Mouse (Mus musculus) heart, embryonic 16.5 days (tissue): Measurements from ENCODE around the gene Mast1. TPM values are rescaled to one million over a fixed set of nuclear protein-coding genes. Genes with fewer than 3 reads are reported as not detected.

ENCODE experiments used
- ATAC-seq: fragments of 200-750 bp; cut with Nextera tagmentation; replicated peaks from 2 replicates; pipeline ENCODE4 v1.8.0; 2017; ENCODE audit warnings: moderate number of reproducible peaks; ENCODE audit not compliant: insufficient read depth, low FRiP score; ENCODE audit errors: extremely low read depth
- H3K27ac ChIP-seq: fragments of 300-500 bp; sonication (generic); 2 replicates; pipeline ENCODE4 v1.5.1; 2014; ENCODE audit warnings: mild to moderate bottlenecking, low read length, control low read depth, moderate library complexity
- H3K27me3 ChIP-seq: fragments of 300-500 bp; sonication (generic); 2 replicates; pipeline ENCODE4 v1.6.1; 2014; ENCODE audit warnings: low read length, mixed read lengths; ENCODE audit not compliant: control insufficient read depth, insufficient read depth
- H3K36me3 ChIP-seq: fragments of 300-500 bp; sonication (generic); 2 replicates; pipeline ENCODE4 v1.6.1; 2014; ENCODE audit not compliant: control insufficient read depth, insufficient read depth
- H3K4me1 ChIP-seq: fragments of 300-500 bp; sonication (generic); 2 replicates; pipeline ENCODE4 v1.6.1; 2014; ENCODE audit warnings: low read length, mixed read lengths; ENCODE audit not compliant: control insufficient read depth, insufficient read depth
- H3K4me2 ChIP-seq: fragments of 300-500 bp; sonication (generic); 2 replicates; pipeline ENCODE4 v1.6.1; 2014; ENCODE audit warnings: low read depth, mild to moderate bottlenecking, control low read depth, low read length
- H3K4me3 ChIP-seq: fragments of 300-500 bp; sonication (generic); 2 replicates; pipeline ENCODE4 v1.5.1; 2014; ENCODE audit warnings: mild to moderate bottlenecking, control low read depth, low read length
- H3K9ac ChIP-seq: fragments of 300-500 bp; sonication (generic); 2 replicates; pipeline ENCODE4 v1.6.1; 2014; ENCODE audit warnings: low read length, control low read depth
- H3K9me3 ChIP-seq: fragments of 300-500 bp; sonication (generic); replicated peaks from 2 replicates; pipeline ENCODE4 v1.6.1; 2016; ENCODE audit warnings: low read length; ENCODE audit not compliant: control insufficient read depth
- WGBS: fragments of 180-500 bp; shearing (Covaris S2); extraction: QIAGEN DNeasy Blood & Tissue Kit; methylation state at CpG from one replicate; pipeline ENCODE4 v1.1.7; 2014; 5-methylcytosine and 5-hydroxymethylcytosine counted together
- polyA plus RNA-seq: library from polyadenylated mRNA; unstranded; fragments of >200 nt; fragmentation: Nextera tagmentation; extraction: Ambion mirVana; gene quantifications from 2 replicates; pipeline ENCODE4 v1.2.1, GENCODE M21; 2015

The Mast1 gene
- polyA plus RNA-seq, 1 experiment from 2014 or later = 0.09 TPM

DNA sequence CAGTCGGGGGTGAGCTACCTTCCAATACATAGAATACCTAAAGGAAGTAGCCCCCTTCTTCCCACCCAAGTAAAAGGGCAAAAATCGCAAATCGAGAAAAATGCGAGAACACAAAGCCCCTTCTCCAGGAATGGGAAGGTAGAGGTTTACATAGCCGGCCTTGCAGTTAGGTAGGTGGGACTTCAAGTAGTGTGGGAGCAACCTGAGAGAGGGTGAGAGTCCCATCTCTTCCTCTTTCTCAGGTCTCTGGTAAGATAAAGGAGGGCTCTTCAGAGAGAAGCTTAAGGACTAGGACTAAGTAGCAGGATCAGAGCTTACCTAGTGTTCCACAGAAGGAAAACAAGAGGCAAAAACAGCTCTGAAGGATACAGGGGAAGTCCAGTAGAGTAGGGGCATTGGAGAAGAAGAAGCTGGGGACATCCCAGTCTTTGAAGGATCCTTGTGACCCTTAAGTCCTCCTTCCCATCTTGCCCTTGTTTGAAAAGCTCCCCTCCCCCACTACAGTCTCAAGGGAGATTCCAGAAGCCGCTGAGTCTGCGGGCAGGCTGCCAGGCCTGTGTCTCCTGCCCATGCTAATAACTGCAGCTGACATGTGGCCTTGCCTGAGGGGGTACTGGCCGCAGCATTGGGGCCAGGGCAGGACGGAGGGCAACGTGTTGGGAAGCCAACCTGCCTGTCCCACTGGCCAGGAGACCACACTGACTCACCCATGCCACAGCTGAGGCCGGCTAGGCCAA, 43.6 kb upstream of the Mast1 start:
- Histone ChIP-seq H3K4me1 (peaks cover 60% of the 10 kb centered on the region), H3K27ac (peak overlapping the region; percentile 80), H3K4me3 (peak overlapping the region; percentile 73; the same call in 1 of the 2 replicates), H3K9ac (peak overlapping the region; percentile 73), H3K9me3 (no peaks in the 10 kb centered on the region), H3K36me3 (no peaks in the 10 kb centered on the region), H3K4me2 (peak overlapping the region; percentile 97), H3K27me3 (no peaks in the 10 kb centered on the region)
- 26% methylated on average over 11 of the region's 11 CpGs for WGBS
- ATAC-seq = no peak

DNA sequence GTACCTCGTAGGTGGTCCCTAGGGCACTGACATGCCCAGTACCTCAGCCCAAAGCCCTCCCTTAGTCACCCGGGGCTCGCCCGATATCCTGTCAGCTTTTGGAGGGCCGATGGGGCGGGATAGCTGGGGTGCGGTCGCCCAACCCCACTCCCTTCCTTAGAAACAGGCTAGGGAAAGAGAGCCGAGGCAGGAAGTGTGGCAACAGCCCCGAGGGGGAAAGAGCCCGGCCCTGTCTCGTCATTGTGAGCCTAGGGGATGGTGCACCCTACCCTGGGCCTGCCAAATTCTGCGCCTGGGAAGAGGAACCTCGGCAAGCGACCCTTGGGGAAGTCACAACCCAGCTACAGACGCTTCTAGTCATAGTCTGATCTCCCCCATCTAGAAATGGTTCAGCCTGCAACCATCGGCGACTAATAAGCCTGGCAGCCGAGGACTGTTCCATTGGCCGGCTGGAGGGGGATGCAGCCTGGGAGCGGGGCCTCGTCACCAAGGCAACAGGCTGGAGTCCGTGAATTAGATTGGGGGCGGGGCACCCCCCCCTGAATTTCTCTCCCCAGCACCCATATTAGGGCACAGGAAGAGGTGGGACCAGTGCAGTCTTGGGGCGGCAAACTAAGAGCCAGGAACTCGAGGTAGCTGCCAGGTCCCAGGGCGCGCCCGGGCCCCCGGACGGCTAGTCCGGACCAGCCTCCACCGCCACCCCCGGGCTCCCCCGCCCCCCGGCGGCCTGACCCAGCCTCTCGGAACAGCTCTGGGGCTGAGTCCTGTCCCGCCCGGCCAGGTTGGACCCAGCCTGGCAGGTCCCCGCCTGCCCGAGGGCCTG, 42.7 kb upstream of the Mast1 start:
- no peaks in the 10 kb centered on the region for H3K9me3 ChIP-seq
- peak overlapping the region; percentile 73 for H3K9ac ChIP-seq
- no peaks in the 10 kb centered on the region for H3K36me3 ChIP-seq
- peak overlapping the region; percentile 94 for H3K27ac ChIP-seq
- peak; percentile 18 for ATAC-seq
- peak overlapping the region; percentile 73 for H3K4me3 ChIP-seq
- H3K4me1 ChIP-seq = peaks cover 54% of the 10 kb centered on the region
- 3% methylated on average over 42 of the region's 42 CpGs for WGBS
- H3K27me3 ChIP-seq = no peaks in the 10 kb centered on the region
- peak overlapping the region; percentile 97 for H3K4me2 ChIP-seq

DNA sequence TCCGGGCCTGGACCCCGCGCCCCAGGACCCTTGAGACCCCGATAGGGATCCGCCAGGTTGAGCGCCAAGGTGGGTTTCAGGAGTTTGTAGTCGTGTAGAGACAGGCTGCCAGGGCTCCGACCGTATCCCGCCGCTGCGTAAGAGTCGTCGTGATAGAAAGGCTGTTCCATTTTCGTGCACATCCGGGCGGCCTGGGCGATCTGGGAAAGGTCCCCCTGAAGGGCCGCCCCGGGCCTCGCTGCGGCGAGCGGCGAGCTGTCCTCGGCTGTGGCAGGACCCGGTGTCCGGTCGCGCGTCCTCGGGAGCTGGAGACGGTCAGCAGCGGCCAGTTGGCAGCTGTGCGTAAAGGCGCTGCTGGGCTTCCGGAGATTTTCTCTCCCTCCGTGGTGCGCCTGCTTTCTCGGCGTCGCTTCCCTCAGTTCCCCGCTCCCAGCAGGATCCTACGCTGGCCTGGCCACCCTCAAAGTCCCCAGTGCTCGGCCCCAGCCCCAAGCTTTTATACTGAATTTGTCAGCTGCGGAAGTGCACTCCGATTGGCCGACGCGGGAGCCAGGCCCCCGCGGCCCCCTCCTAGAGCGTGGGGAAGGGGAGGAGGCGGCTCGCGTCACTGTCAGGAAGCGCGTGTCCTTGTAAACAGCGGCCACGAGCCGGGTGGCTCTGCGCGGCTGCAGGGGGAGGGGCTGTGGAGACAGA, 41.2 kb upstream of the Mast1 start, which contains the start of gene Junb:
TSS of gene Junb (minus strand) at position 471 of the 693 bp plus-strand sequence.
- Histone ChIP-seq H3K27ac (peak within 1 kb of the TSS; percentile 94), H3K4me1 (peaks cover 48% of the 10 kb centered on the region), H3K36me3 (peaks cover 7% of the 10 kb centered on the region; the same call in 1 of the 2 replicates), H3K9me3 (no peaks in the 10 kb centered on the region), H3K9ac (peak within 1 kb of the TSS; percentile 90), H3K4me2 (peak within 1 kb of the TSS; percentile 97), H3K27me3 (no peaks in the 10 kb centered on the region), H3K4me3 (peak within 1 kb of the TSS; percentile 73)
- 1% methylated on average over 63 of the region's 63 CpGs for WGBS
- peak; percentile 58 for ATAC-seq

DNA sequence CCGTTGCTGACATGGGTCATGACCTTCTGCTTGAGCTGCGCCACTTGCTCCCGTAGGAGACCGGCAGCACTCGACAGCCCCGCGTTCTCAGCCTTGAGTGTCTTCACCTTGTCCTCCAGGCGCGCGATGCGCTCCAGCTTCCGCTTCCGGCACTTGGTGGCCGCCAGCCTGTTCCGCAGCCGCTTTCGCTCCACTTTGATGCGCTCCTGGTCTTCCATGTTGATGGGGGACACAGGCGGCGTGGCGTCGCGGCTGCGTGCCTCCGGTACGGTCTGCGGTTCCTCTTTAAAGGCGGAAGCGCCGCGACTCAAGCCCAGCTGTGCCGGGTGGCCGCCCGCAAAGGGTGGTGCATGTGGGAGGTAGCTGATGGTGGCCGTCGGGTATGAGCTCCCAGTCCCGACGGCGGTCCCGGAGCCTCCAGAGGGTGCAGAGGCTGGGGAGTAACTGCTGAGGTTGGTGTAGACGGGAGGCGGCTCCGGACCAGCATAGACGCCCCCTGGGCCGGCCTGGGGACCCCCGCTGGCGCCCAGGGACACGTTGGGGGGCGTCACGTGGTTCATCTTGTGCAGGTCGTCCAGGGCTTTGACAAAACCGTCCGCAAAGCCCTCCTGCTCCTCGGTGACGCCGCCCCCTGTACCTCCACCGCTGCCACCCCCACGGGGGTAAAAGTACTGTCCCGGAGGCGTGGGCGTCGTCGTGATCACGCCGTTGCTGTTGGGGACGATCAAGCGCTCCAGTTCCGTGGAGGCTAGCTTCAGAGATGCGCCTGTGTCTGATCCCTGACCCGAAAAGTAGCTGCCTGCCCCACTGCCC, 40.5 kb upstream of the Mast1 start:
- no peaks in the 10 kb centered on the region for H3K27me3 ChIP-seq
- peak overlapping the region; percentile 73 for H3K4me3 ChIP-seq
- H3K9ac ChIP-seq = peak overlapping the region; percentile 90
- H3K9me3 ChIP-seq = no peaks in the 10 kb centered on the region
- H3K4me1 ChIP-seq = peaks cover 48% of the 10 kb centered on the region
- H3K36me3 ChIP-seq = peaks cover 7% of the 10 kb centered on the region
- H3K4me2 ChIP-seq = peak overlapping the region; percentile 97
- no peak for ATAC-seq
- peak overlapping the region; percentile 94 for H3K27ac ChIP-seq
- under 1% methylated on average over 69 of the region's 70 CpGs for WGBS

DNA sequence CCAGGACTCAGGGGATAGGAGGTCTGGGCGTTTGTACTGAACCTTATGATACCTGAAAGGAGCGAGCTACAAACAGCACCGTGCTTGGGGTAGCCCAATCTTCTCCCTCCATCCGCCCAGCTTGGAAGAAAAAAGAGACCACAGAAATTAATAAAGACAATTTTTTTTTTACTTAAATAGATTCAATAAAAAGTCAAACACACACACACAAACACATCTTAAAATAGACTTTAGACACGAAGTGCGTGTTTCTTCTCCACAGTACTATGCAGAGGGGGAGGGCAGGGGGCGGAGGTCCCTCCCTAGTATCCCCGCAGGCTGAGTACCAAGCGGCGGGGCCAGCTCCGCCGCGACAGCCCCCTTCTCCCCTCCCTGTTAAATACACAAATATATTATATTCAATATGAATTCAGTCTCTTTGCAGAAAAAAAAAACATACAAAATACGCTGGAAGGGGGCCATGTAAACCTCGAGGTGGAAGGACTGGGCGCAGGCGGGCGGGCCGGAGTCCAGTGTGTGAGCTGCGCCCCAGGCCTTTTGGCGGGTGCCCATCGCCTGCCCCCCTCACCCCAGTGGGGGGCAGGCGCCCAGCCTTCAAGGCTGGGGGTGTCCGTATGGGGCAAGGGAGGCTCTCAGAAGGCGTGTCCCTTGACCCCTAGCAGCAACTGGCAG, 39.7 kb upstream of the Mast1 start:
- Histone ChIP-seq H3K9me3 (no peaks in the 10 kb centered on the region), H3K27ac (peak overlapping the region; percentile 94), H3K4me3 (peak overlapping the region; percentile 73), H3K9ac (peak overlapping the region; percentile 90), H3K27me3 (no peaks in the 10 kb centered on the region), H3K4me2 (peak overlapping the region; percentile 97), H3K36me3 (peaks cover 7% of the 10 kb centered on the region), H3K4me1 (peaks cover 44% of the 10 kb centered on the region)
- WGBS = 3% methylated on average over 25 of the region's 25 CpGs
- ATAC-seq = no peak

DNA sequence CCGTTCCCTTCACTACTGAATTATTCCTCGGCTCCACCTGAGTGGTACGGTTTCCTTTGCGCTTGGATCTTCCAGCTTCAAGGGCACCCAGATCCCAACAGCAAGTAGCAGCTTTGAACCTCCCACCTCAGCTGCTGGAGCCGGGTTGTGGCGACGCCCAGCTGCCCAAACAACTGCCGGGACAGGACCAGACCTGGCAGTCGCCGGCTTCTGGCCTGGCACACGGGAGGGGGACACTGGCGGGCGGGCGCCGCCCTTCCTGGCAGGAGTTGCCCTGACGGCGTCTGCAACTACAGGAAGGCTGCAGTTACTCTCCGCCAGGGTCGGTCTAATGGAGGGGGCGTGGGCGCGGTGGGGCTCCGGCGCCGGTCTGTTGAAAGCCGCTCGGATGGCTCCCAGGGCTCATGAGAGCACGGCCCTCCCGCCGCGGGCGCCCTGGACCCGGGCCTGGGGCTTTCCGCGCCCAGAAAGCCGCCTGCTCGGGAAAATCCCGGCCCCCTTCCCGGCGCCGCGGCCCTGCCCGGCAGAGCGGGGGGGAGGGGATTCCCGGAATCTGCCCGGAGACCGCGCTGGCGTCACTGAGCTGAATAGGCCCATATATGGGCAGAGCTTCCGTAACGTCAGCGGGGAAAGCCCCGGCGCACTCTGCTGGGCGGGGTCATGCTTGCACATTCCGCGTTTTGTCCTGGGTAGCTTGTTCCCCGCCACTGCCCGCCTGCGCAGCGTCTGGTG, 39.0 kb upstream of the Mast1 start:
- WGBS = under 1% methylated on average over 58 of the region's 61 CpGs
- H3K4me1 ChIP-seq = peaks cover 41% of the 10 kb centered on the region
- peak; percentile 81 for ATAC-seq

DNA sequence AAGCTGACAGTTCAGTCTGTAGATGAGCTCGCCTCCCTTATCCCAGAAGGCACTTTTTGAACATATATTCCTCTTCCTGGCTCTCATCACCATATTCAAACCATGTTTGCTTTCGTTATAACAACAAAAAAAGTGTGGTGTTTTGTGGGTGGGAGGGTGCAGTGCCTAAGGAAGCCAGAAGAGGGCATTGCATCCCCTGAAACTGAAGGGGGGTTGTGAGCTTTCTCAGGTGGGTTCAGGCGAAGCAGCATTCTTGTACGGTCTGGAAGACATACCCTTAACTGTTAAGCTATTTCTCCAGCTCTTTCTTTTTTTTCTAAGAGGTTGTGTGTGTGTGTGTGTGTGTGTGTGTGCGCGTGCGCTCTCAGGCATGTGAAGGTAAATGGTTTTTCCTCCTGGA, 38.3 kb upstream of the Mast1 start:
- no peak for ATAC-seq
- Histone ChIP-seq H3K9me3 (no peaks in the 10 kb centered on the region), H3K27ac (peak overlapping the region; percentile 94), H3K27me3 (no peaks in the 10 kb centered on the region), H3K9ac (no peak overlapping the region), H3K4me2 (peak overlapping the region; percentile 97; the same call in 1 of the 2 replicates), H3K4me3 (no peak overlapping the region), H3K36me3 (peaks cover 16% of the 10 kb centered on the region), H3K4me1 (peaks cover 41% of the 10 kb centered on the region)
- WGBS = 36% methylated on average over 7 of the region's 7 CpGs

More for the DNA sequence above, 39.0 kb upstream of the Mast1 start:
- no peaks in the 10 kb centered on the region for H3K27me3 ChIP-seq
- no peaks in the 10 kb centered on the region for H3K9me3 ChIP-seq
- peak overlapping the region; percentile 90 for H3K9ac ChIP-seq
- H3K4me2 ChIP-seq = peak overlapping the region; percentile 97
- H3K27ac ChIP-seq = peak overlapping the region; percentile 94
- peak overlapping the region; percentile 73 for H3K4me3 ChIP-seq
- peaks cover 14% of the 10 kb centered on the region for H3K36me3 ChIP-seq
